Mouse (Mus musculus): ENCODE data around the gene Mycbp.
A peak's percentile ranks its signal among the peaks of the same experiment; 100 is the strongest.

Mycbp gene

DNA sequence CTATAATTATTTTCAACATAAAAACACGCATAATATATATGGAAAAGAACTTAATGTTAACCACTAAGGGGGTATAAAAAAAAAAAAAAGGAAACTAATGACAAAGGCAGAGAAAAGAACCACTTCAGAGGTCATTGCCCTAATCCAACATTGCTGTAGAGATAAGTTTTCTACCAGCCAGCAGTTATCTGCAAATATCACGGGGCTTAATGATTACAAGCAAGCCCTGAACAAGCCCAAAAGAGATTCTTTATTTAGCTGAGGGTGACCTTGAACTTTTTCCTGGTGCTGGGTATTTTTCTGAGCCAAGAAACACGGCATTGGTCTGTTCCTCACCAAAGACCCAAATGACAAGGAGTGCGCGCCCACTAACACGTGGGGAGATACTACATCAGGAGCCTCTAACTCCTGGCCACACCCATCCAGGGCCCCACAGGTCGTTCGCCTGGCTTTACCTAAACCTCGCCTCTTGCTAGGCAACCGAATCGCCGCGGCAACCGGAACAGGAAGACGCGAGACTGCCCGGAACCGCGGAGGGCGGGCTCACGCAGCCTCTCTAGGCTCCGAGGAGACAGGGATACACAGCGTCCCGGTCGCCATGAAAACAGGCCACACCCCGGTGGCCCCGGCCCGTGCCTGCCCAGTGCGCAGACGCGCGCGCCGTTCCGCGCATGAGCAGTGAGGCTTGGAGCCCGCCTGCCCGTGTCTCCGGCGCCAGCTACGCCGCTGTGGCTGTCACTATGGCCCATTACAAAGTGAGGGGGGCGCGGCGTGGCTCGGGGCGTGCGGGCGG is at the start of gene Mycbp:
Gene Mycbp, plus strand, starts transcription at position 500 of the 793 bp plus-strand sequence.
- DNase-seq (ENCODE audit: extremely low spot score), result peak; percentile 98

DNA sequence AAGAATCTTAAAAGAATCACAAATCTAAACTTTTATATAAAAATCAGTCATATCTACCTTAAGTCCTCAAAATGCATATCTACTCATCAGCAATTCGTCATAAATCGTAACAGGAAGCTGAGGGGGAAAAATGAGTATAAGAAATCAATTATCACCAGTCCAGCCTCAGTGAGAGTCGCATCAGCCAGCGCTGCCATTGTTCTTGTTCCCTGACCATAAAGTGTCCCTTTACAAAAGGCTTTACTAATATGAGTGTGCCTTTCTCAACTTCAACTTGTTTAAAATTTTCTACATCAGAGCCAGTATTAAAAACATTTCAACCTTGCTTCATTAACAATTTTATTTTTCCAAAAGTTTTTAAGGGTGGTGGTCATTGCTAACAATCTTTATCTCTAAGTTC is 47.7 kb upstream of the Mycbp start:
- DNase-seq (ENCODE audit: extremely low spot score), result no peak

DNA sequence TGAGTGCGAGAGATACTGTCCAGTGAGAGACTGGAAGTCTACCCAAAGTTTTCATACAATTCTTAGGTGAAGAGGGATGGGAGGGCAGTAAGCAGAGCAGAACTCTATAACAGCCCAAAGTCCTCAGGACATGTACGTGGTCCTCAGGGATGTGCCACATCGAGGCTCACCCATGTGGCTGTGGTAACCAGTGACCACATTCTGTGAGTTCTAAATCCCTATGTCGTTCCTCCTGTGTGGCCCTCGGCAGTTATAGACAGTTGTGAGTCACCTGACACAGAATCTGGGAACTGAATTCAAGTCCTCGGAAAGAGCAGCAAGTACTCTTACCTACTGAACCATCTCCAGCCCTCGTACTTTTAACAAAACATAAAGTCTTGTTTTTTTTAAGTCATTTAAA is 46.5 kb upstream of the Mycbp start:
- DNase-seq (ENCODE audit: extremely low spot score), result no peak

DNA sequence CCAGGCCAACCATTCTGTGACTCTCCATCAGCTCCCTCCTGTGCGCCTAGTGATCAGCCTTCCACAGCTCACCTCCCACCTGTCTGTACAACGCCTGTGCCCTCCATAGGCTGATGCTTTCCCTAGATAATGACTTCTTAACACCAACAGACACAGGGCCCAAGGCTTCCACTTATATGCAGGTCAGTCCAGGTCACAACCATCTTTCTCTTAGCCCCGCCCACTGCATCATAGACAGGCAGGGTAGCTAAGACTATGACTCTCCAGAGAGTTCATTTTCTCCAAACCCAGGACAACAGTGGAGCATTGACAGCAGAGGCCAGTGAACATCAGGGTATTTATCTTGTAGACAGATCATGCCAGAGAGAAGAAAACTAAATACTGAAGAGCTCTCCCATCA is 45.3 kb upstream of the Mycbp start, which contains the start of gene 4933427I04Rik:
Gene 4933427I04Rik, plus strand, starts transcription at position 301 of the 400 bp plus-strand sequence.
- DNase-seq (ENCODE audit: extremely low spot score), result no peak

DNA sequence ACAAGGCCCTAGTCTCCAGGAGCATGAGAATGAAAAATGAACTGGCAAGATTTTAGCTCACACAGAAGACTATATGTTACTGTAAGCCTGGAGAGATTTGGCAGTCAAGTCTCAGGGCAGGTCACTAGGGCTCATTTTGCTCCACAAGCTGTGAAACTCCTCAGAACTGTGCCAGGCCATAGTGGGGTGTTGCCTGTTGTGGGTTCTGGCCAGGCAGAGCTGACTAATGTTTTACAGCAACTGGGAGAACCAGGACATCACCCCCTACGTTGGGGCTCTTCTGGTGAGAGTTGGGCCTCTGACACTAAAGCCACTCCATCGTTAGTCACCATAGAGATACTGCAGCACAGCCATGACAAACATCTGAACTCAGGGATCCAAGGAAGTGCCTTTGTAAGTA is 44.8 kb upstream of the Mycbp start:
- DNase-seq (ENCODE audit: extremely low spot score), result no peak

DNA sequence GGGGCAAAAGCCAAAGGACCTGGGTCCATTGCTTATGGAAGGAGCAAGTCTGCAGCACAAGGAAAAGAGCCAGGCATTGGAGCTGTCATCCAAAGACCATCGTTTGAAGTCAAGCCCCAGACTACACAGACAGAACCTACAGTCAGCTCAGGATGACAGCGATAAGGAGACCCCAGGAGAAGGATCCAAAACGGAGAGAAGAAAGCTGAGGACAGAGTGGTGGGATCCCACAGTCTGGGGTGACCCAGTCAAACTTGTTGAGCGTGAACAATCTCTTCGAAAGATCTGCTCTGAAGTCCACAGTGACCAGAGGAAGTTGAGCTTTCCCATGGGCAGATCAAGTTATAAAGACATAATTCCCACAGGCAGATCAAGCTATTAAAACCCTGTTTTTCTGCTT is 44.0 kb upstream of the Mycbp start:
- DNase-seq (ENCODE audit: extremely low spot score), result no peak

DNA sequence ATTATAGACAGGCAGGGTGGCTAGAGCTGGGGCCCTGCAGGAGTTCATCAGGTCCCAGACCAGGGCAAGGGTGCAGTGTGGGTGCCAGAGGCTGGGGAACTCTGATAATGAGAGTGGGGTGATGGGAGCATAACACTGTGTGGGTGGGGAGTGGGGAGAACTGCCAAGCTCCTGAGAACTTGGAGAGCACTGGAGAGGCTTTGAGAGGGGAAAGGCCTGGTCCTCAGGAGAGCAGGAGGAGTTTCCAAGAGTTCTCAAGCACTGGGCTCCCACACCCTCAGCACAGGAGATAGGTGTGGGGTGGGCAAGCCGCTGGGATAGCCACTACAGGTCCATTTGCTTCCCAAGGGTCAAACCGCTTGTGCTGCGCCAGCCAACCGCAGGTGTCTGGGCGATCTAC is 10.9 kb upstream of the Mycbp start:
- no peak for DNase-seq (ENCODE audit: extremely low spot score)

DNA sequence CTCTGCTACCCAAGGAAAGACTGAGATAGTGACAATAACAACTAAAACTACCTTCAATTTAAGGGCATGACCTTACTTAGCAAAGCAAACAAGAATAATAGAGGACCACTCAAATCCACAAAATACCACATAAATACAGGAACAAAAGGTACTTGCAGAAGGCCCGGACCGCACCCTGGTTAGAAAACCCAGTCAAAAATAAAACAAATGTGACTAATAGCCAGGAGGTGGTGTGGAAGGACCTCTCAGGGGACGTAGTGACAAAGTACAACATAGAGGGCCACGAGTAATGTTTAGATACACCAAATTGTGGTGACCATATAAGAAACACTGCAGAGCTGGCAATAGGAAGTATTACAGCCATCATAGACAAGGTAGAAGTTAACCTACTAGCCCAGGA is 10.3 kb upstream of the Mycbp start:
- DNase-seq (ENCODE audit: extremely low spot score), result no peak

DNA sequence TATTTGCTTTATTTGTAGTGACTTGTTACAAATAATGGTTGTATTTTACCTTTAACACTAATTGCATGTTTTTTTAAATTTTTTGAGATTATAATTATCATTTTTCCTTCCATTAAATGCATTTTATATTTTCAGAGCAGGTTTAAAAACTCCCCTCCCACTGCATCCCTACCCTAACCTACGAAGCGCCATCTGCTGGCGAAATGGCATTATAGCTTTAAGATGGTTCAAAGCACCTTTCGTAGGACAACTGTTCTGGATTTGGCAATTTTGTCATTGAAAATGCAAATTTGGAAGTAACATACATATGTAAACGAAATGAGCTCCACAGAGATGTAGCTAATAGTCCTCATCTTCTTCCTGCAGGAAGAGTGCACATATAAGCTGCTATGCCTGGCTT is 5.9 kb upstream of the Mycbp start:
- DNase-seq (ENCODE audit: extremely low spot score), result peak; percentile 42

DNA sequence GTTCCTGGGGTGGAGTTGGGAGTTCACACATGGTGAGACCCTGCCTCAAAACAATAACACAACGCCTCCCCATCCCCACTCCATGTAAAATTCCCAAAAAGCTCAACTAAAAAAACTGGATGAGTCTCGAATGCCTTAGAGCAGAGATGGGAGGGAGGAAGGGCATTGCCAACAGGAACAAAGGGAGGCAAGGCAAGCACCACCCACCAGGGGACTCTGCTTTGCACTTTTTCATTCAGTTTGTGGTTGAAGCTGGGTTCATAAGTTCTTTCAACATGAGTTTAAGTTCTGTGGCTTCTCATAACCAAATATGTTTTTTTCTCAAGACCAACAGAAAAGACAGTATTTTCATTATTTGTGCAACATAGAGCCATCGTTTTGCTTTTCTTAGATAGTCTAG is 1.2 kb upstream of the Mycbp start:
- DNase-seq (ENCODE audit: extremely low spot score), result no peak

DNA sequence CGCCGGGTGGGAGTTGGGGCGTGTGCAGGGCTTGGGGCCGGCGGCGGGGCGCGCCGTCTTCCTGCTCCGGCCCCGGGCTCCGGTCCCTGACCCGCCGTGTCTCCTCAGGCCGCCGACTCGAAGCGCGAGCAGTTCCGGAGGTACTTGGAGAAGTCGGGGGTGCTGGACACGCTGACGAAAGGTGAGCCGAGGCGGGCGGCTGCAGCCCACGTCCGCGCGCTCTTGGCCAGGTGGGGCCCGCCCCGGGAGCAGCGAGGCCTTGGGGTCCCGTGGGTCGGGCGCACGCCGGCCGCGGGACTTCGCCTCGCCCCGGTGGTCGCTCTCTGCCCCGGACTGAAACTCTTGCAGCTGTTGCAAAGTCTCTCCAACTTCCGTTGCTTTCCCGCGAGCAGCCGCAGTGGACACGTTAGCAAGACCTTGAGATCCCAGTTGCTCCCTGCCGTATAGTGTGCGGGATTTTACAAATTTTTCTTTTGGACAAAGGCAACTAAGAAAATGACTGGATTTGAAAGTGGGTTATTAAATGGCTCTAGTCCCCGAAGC is 565 bp downstream of the Mycbp start:
- DNase-seq (ENCODE audit: extremely low spot score), result no peak

DNA sequence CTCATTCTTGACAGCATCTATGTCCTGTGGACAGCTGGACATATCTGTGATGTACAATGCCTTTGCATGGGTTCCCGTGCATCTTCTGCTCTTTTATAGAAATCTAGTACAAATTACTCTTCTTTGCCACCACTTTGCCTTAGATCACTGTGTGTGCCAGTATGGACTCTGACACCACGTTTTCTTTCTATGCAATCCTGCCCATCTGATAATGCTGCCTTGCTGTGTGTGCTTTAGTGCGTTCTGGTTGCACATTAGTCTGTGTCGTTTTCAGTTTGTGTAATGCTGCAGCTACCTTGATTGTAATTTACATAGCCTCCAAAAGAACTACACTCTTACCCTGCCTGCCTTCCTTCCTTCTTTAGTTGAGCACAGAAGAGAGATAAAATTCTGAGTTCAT is 6.9 kb downstream of the Mycbp start:
- DNase-seq (ENCODE audit: extremely low spot score), result no peak

DNA sequence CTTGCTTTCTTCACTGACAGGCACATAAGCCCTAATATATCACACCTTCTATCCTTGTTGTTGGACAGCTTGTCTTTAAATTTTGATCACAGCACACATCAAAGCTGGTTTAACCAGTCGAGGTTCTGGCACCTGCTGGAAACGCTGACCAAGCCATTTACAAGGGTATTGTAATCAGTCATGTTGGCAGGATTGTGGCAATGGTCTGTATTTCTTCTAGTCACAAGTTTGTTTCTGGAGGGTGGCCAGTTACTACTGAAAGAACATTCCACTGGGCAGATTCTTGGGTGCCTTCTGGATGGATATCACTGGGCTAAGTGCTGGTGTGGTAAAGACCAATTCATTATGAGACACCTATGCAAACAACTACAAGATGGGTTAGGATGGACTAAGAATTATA is 7.8 kb downstream of the Mycbp start:
- no peak for DNase-seq (ENCODE audit: extremely low spot score)

DNA sequence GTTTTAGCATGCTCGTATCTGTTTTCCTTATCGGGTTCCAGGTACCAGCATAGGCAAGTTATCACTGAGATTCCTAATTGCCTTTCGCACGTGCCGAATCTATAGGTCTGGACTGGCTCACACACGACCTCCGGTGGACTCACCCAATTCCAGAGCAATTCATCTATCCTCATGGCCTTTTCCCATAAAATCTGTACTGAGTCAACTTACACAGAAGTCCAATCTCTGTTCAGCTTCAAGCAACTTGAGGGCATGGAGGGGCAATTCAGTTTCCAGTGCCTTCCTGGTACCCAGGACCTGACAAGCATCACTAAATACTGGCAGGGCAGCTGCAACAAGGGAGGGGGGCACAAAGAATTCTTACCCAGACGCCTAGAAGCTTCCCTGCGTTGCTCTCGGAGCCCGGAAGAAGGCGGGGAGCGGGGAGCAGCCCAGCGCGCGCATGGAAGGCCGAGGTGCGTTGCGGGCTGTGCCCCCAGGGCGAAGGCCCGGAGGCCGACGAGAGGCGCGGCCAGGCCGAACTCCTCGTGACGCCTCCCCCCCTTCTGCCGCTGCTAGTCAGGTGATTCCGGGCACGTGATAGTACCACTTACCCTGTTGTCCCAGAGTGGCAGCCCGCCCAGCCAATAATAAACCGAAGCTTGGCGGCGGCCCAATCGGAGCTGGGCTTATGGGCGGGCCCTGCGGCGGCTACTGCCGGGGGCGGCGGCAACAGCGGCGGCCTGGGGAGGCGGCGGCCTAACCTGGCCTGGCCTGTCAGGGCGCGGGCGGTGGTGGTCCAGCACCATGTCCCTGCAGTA is 12.3 kb downstream of the Mycbp start, which contains the start of gene Rragc:
Gene Rragc, plus strand, starts transcription at position 699 of the 800 bp plus-strand sequence.
- DNase-seq (ENCODE audit: extremely low spot score), result peak; percentile 99

DNA sequence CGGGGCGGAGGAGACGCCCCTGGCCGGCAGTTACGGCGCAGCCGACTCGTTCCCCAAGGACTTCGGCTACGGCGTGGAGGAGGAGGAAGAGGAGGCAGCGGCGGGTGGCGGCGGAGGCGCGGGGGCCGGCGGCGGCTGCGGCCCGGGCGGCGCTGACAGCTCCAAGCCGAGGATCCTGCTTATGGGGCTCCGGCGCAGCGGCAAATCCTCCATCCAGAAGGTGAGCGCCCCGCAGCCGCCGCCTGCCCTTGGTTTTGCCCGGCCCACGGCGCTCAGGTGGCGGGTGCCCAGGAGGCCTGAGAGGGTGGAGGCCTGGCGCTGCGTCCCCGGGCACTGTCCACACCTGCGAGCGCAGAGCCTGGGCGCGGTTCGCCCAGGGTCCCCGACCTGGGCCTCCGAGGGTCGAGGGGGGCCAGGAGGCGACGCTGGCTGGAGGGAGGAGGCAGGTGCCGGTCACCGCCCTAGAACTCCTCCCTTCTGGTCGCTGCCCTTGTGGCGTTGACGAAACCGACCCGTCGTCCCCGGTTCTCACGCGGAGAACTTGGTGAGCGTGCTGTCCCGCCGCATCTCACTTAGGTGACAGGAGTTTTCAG is 13.0 kb downstream of the Mycbp start, which contains the start of gene 4930535I16Rik:
Gene 4930535I16Rik, minus strand, starts transcription at position 475 of the 593 bp plus-strand sequence.
- DNase-seq (ENCODE audit: extremely low spot score), result no peak

DNA sequence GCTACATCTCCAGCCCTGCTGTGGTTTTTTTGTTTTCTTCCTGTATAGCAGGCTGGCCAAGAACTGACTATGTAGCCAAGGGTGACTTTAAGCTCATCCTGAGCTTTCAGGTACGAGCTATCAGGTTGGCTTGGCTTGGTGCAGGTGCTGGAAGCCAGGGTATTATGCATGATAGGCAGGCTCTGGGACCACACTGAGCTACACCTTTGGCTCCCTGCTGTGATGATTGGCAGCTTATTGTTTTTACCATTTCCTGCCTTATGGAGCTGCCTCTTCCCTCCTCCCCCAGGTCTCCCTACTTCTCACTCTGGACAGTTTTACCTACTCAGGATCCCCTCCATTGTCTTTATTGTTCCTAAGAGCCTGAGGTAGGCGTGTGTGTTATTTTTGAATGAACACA is 14.2 kb downstream of the Mycbp start:
- no peak for DNase-seq (ENCODE audit: extremely low spot score)

DNA sequence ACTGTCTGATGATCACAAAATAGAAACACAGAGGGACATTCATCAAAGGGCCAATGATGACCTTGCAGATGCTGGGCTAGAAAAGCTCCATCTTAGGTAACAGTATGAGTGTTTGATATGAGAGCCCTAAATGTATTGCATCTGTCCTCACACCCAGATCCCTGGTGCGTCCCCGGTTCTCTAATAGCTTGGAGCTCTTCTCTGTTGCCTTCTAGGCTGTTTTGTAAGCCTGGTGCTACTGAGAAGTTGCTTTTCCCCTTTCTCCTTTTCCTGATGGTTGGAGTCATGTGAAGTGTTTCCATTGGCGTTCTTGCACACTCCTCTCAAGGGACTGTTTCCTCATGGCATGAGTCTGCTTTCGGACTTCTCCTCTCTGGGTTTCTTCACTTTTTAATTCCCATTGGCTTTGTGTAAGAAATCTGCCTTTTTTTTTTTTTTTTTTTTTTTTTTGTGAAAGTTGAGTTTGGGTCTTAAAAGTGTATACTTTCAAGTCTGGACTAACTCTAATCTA is 16.5 kb downstream of the Mycbp start:
- DNase-seq (ENCODE audit: extremely low spot score), result no peak

DNA sequence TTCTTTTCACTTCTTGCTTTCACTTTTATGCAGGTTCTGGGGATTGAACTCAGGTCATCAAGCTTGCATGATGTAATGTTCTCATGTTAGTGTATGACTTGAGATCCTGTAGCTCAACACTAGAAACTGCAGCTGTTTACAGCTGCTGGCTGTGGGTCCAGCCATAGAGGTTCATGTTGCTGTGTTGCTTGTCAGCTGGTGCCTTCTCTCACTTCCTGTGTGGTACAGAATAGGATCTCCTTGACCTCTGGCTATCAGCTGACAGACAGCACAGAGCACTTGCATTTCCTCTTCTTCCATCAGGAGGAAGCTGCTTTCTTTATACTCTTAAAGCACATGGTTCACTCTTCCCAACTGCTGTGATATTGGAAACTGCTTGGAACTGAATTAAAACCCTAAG is 23.3 kb downstream of the Mycbp start:
- DNase-seq (ENCODE audit: extremely low spot score), result no peak

DNA sequence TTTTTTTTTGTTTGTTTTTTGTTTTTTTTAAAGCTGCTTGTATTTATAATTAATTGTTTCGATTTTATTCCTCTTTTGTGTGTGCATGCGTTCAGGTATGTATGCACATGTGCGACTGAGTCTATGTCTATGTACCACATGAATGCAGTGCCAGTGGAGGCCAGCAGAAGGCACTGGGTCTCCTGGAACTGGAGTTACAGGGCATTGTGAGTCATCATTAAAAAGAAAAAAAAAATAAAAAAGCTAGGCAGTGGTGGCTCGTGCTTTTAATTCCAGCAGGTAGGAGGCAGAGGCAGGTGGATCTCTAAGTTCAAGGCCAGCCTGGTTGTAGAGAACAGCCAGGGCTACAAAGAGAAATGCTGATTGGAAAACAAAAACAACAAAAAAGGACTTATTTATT is 25.4 kb downstream of the Mycbp start:
- DNase-seq (ENCODE audit: extremely low spot score), result no peak

DNA sequence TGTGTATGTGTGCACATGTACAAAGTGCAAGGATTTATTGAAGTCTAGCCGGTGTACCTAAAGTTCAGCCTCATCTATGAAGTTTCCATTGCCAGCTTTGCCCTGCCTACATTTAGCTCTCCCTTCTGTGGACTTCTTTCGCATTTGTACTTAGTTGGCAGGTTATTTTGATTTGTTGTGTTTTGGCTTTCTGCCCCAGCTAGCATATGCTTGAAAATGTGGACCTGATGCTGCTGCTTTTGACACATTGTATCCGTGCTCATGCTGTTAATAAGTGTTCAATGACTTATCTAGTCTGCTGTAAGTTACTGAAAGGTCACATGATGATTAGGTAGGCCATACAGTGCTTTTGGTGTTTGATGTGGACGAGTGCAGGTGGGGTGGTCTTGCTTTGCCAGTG is 29.7 kb downstream of the Mycbp start:
- no peak for DNase-seq (ENCODE audit: extremely low spot score)

DNA sequence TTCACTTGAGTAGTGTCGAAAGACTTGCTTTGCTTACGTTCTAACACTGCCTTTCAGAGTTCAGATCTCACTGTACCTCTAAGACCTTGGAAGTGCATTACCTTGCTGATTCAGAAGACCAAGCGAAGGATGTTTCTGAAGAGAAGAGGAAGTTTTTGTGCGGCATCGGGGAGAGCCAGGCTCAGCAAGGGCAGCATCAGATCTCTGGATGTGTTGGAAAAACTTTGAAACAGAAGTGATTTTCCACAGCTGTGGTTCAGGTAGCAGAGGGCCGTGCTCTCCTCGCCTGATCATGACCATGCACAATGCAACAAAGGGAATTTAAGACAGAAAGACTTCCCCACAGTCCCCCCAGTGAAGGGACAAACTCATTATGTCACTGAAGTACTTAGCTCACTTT is 31.4 kb downstream of the Mycbp start:
- no peak for DNase-seq (ENCODE audit: extremely low spot score)

DNA sequence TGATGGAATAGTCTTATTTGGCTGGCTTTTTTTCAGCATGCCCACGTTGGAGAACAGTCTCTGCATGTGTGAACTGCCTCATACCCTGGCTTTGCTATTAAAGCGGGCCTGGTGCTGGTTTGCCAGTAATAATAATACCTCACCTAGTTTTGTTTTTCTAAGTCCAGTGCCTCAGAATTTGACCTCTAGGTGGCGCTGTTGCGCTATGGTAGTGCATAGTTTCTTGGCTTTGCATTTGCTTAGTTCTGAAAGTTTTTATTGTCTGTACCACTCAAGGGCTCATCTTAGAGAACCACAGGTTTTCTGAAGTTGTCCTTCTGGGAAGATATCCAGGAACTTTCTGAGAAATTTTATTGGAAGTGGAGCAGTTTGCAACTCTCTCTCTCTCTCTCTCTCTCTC is 35.2 kb downstream of the Mycbp start:
- DNase-seq (ENCODE audit: extremely low spot score), result peak; percentile 77

Measured in embryo, embryonic 9.5 days (tissue).